Mouse (Mus musculus) liver, postnatal 0 days (tissue): ENCODE data around the gene Dnlz. TPM values are rescaled to one million over a fixed set of nuclear protein-coding genes. Genes with fewer than 3 reads are reported as not detected.
A peak's percentile ranks its signal among the peaks of the same experiment; 100 is the strongest.

Experiments
- ATAC-seq: fragments of 200-750 bp; cut with Nextera tagmentation; 2 replicates; pipeline ENCODE4 v1.8.0; 2017; ENCODE audit warnings: mild to moderate bottlenecking, moderate library complexity
- DNase-seq: peaks from one replicate; pipeline ENCODE4 v3.0.0-alpha.2; 2016
- H3K27ac ChIP-seq: fragments of 300-500 bp; sonication (generic); 2 replicates; pipeline ENCODE4 v1.5.1; 2014; ENCODE audit warnings: antibody characterized with exemption, moderate library complexity, mild to moderate bottlenecking, low read depth
- H3K27me3 ChIP-seq: fragments of 300-500 bp; sonication (generic); 2 replicates; pipeline ENCODE4 v1.6.1; 2014; ENCODE audit warnings: low read length, control low read depth, mixed read lengths; ENCODE audit not compliant: insufficient read depth
- H3K36me3 ChIP-seq: fragments of 300-500 bp; sonication (generic); replicated peaks from 2 replicates; pipeline ENCODE4 v1.6.1; 2014; ENCODE audit warnings: mild to moderate bottlenecking, control low read depth, low read length, moderate library complexity, mixed read lengths; ENCODE audit not compliant: insufficient read depth
- H3K4me1 ChIP-seq: fragments of 300-500 bp; sonication (generic); 2 replicates; pipeline ENCODE4 v1.6.1; 2014; ENCODE audit warnings: antibody characterized with exemption, mild to moderate bottlenecking, control low read depth; ENCODE audit not compliant: insufficient read depth
- H3K4me2 ChIP-seq: fragments of 300-500 bp; sonication (generic); 2 replicates; pipeline ENCODE4 v1.6.1; 2014; ENCODE audit warnings: low read depth, mild to moderate bottlenecking, low read length, moderate library complexity, mixed read lengths
- H3K4me3 ChIP-seq: fragments of 300-500 bp; sonication (generic); 2 replicates; pipeline ENCODE4 v1.5.1; 2014; ENCODE audit warnings: low read depth, low read length
- H3K9ac ChIP-seq: fragments of 300-500 bp; sonication (generic); replicated peaks from 2 replicates; pipeline ENCODE4 v1.6.1; 2014; ENCODE audit warnings: mild to moderate bottlenecking, moderate library complexity
- H3K9me3 ChIP-seq: fragments of 300-500 bp; sonication (generic); 2 replicates; pipeline ENCODE4 v1.6.1; 2016; ENCODE audit warnings: mild to moderate bottlenecking, control low read depth, low read length, mixed read lengths
- CTCF ChIP-seq: sonication (generic); IDR thresholded peaks from 2 replicates; pipeline ENCODE4 v1.5.1; 2016; ENCODE audit warnings: antibody characterized with exemption, low read depth
- EP300 ChIP-seq: IDR thresholded peaks from 2 replicates; pipeline ENCODE4 v1.6.1; 2016; ENCODE audit warnings: antibody characterized with exemption, low read depth, mild to moderate bottlenecking
- WGBS: fragments of 180-500 bp; shearing (Covaris S2); extraction: QIAGEN DNeasy Blood & Tissue Kit; methylation state at CpG from one replicate; pipeline ENCODE4 v1.1.7; 2014; ENCODE audit not compliant: insufficient replicate concordance; 5-methylcytosine and 5-hydroxymethylcytosine counted together
- polyA plus RNA-seq: library from polyadenylated mRNA; unstranded; fragments of >200 nt; fragmentation: Nextera tagmentation; extraction: Ambion mirVana; gene quantifications from 2 replicates; pipeline ENCODE4 v1.2.1, GENCODE M21; 2015

Dnlz gene
- polyA plus RNA-seq, 1 experiment from 2014 or later: 7.5 TPM

DNA sequence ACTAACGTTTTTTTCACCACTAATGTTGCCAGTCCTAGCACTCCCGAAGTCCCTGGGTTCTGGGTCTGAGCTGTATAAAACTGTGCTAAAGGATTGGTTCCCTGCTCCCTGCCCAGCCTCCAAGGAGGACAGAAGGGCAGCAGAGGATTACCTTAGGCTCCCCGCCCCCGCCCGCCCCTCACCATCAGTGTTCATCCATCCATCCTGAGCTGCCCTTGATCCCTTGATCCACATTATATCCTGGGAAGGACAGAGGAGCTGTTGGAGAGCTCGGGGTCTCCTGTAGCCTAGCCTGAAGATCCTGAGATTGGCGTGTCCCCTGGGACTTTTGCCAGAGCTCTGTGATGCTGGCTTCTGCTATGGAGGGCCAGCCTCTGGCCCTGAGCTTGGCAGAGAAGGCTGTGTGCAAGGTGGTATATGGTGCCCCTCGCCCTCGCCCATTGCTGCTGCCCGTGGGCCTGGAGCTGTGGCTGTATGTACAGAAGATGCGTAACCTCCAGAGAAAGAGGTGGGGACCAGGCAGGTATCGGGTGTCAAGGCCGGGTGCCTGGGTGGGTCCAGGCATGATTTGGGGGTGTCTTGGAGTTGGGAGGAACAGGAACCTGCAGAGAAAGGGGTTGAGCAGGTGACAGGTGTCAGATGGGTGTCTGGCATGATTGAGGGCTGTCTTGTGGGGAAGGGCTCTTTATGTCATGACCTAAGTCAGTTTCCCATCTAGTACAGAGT lies 32.2 kb downstream of the Dnlz start:
- H3K4me3 ChIP-seq: no peak overlapping the region
- no peaks in the 10 kb centered on the region for H3K9me3 ChIP-seq
- no peak overlapping the region for H3K27ac ChIP-seq
- no peak for TF ChIP-seq CTCF
- no peak for TF ChIP-seq EP300
- 88% methylated on average over 13 of the region's 13 CpGs for WGBS
- no peak for DNase-seq
- ATAC-seq: no peak
- no peaks in the 10 kb centered on the region for H3K27me3 ChIP-seq
- H3K4me2 ChIP-seq: no peak overlapping the region
- no peak overlapping the region for H3K9ac ChIP-seq
- H3K4me1 ChIP-seq: no peaks in the 10 kb centered on the region; the same call in 1 of the 2 replicates
- H3K36me3 ChIP-seq: no peaks in the 10 kb centered on the region

DNA sequence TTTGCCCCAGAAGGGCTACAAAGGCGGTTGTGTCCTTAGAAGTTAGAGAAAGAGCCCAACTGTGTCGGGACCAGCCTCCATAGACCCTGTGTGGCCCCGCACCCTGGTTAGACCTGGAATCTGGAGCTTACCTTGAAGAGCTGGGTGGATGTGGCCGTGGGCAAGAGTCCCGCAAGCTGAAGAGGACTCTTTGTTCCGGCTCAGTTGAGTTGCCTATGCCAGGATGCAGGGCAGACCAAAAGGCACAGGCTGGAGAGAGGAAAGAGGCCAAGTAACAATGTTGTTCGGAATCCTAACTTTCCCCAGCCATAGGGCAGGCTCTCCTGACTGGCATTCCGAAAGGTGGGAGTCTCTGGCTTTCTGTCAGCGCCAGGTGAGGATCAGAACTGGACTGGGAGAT lies 32.8 kb downstream of the Dnlz start:
- ATAC-seq: no peak
- WGBS: 76% methylated on average over 9 of the region's 9 CpGs
- Histone ChIP-seq H3K36me3 (no peaks in the 10 kb centered on the region), H3K4me2 (no peak overlapping the region), H3K4me3 (no peak overlapping the region), H3K27ac (no peak overlapping the region), H3K9me3 (no peaks in the 10 kb centered on the region), H3K4me1 (no peaks in the 10 kb centered on the region; the same call in 1 of the 2 replicates), H3K27me3 (no peaks in the 10 kb centered on the region), H3K9ac (no peak overlapping the region)
- TF ChIP-seq CTCF (no peak), EP300 (no peak)
- no peak for DNase-seq

- Histone ChIP-seq H3K4me2 (no peak overlapping the region), H3K27me3 (no peaks in the 10 kb centered on the region), H3K4me1 (no peaks in the 10 kb centered on the region; the same call in 1 of the 2 replicates), H3K36me3 (no peaks in the 10 kb centered on the region), H3K4me3 (no peak overlapping the region), H3K9ac (no peak overlapping the region), H3K27ac (no peak overlapping the region), H3K9me3 (no peaks in the 10 kb centered on the region)
- WGBS: 70% methylated on average over 3 of the region's 3 CpGs
- TF ChIP-seq EP300 (no peak), CTCF (no peak)
- DNase-seq (no peak), ATAC-seq (no peak)
Observed at GRCm38 (mm10) chr2:26317991-26318672, 33.8 kb downstream of the Dnlz start.

DNA sequence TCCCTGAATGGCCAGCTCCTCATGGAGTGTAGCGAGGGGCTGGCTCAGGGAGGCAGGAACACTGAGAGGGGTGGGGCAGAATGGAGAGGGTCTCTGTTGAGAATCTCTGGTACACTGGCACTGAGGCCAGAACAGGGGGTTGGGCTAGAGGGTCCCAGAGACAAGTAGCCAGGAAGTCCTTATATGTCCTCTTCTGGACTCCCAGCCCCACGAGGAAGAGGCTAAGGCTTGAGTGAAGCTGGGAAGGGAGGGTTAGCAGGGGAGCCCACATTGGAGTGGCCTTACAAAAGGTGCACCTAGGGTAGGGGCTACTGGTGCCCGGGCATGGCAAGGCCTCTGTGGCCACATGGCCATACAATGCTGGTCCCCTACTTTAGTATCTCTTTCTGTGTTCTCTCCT lies 34.5 kb downstream of the Dnlz start:
- TF ChIP-seq CTCF (no peak), EP300 (no peak)
- WGBS: 62% methylated on average over 3 of the region's 3 CpGs
- DNase-seq (no peak), ATAC-seq (no peak)
- H3K4me2 ChIP-seq: no peak overlapping the region
- no peaks in the 10 kb centered on the region for H3K27me3 ChIP-seq
- H3K4me3 ChIP-seq: no peak overlapping the region
- no peaks in the 10 kb centered on the region; the same call in 1 of the 2 replicates for H3K4me1 ChIP-seq
- no peaks in the 10 kb centered on the region for H3K36me3 ChIP-seq
- H3K9me3 ChIP-seq: no peaks in the 10 kb centered on the region
- no peak overlapping the region for H3K27ac ChIP-seq
- H3K9ac ChIP-seq: no peak overlapping the region

DNA sequence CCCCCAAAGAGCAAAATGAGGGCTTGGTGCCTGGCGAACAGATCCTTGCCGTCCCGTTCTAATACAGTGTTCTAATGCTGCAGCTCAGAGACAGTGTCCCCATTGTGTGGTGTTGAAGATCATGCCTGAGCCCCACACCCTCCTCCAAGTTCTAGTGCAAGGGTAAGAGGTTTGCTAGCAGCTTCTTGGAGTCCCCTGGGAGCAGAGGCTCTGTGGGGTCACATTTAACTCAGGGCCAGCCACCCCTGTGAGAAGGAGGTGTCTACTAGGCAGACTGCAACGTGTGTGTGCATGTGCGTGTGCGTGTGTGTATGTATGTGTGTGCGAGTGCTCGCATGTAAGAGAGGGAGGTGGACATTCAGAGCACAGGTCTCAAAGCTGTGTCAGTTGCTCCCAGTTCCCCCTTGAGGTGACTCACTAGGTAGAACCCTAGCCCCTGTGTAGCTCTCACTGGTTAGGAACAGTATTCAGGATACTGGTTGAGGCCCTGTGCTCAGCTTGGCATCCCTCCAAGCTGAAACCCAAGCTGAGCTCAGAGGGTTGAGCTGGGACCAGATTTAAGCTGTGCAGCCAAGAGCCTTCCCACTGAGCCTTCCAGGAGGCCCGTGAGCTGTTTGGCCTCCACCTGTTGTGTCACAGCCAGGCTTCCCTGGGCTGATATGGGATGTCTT lies 35.2 kb downstream of the Dnlz start:
- TF ChIP-seq EP300: no peak
- no peak for TF ChIP-seq CTCF
- no peak for ATAC-seq
- H3K4me3 ChIP-seq: no peak overlapping the region
- no peak for DNase-seq
- H3K4me2 ChIP-seq: peak overlapping the region; percentile 96
- WGBS: 79% methylated on average over 9 of the region's 9 CpGs
- H3K9me3 ChIP-seq: no peaks in the 10 kb centered on the region
- no peak overlapping the region for H3K27ac ChIP-seq
- no peaks in the 10 kb centered on the region for H3K27me3 ChIP-seq
- H3K9ac ChIP-seq: no peak overlapping the region
- H3K36me3 ChIP-seq: no peaks in the 10 kb centered on the region
- H3K4me1 ChIP-seq: no peaks in the 10 kb centered on the region; the same call in 1 of the 2 replicates

DNA sequence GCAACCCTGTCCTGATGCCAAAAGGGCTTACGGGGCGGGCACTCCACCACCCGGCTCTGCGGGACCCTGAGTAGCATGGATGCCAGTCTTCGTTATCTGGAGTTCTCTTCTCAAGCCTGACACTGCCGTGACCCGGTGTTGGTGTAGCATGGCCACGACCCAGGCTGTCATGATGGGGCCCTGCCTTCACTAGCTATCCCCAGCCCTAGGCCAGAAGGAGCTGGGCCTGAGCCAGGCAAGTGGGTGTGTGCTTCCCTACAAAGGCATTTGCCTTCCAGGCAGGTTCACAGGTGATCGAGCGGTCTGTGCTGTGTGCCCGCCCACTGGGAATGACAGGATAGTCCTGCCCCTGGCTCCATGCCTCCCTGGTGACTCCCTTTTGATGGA lies 36.0 kb downstream of the Dnlz start:
- Histone ChIP-seq H3K27me3 (no peaks in the 10 kb centered on the region), H3K4me2 (peak overlapping the region; percentile 96), H3K36me3 (no peaks in the 10 kb centered on the region), H3K4me3 (peak overlapping the region; percentile 69), H3K9ac (peak overlapping the region; percentile 72), H3K9me3 (no peaks in the 10 kb centered on the region), H3K4me1 (no peaks in the 10 kb centered on the region; the same call in 1 of the 2 replicates), H3K27ac (peak overlapping the region; percentile 60)
- TF ChIP-seq EP300 (no peak), CTCF (no peak)
- peak; percentile 69 for DNase-seq
- peak; percentile 66 for ATAC-seq
- WGBS: 7% methylated on average over 11 of the region's 11 CpGs
